Mouse (Mus musculus): ENCODE measurements around the gene Gpr82. TPM values are rescaled to one million over a fixed set of nuclear protein-coding genes. Genes with fewer than 3 reads are reported as not detected.
A peak's percentile ranks its signal among the peaks of the same experiment; 100 is the strongest.

Gene Gpr82
- polyA plus RNA-seq, 1 experiment from 2014 or later: 0.41 TPM

DNA sequence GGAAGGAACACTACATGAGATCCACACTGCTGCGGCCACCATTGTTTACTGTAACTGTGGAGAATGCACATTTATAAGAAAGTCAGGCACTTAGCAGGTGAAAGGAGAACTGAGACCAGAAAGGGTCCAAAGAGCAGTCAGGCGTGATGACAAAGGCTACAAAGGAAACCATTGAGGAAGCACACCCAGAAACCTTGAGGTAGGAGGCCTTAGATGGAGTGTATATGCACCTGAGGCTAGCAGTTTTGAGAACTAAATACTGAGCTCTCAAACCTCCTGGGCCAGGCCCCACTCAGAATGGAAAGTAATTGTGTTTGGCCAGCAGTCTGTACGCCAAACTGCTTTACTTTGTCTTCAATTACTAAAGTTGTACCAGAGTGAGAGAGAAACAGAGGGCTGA, 9.2 kb downstream of the Gpr82 start:
- no peak overlapping the region for H3K4me2 ChIP-seq (ENCODE audit: low read depth, severe bottlenecking)
- no peaks in the 10 kb centered on the region for H3K27me3 ChIP-seq (ENCODE audit: control insufficient read depth, insufficient read depth, low read length)
- no peak for ATAC-seq (ENCODE audit: insufficient number of reproducible peaks, low FRiP score, low TSS enrichment, low read depth)
- no peaks in the 10 kb centered on the region for H3K9me3 ChIP-seq (ENCODE audit: control insufficient read depth, low read length)
- H3K27ac ChIP-seq (replicated peaks; ENCODE audit: low read depth, low read length): no peak overlapping the region
- no peak for DNase-seq (ENCODE audit: low spot score)
- 84% methylated on average over 3 of the region's 3 CpGs for WGBS
- no peak overlapping the region for H3K4me3 ChIP-seq (ENCODE audit: low read depth, low read length)
- no peaks in the 10 kb centered on the region for H3K36me3 ChIP-seq (ENCODE audit: control insufficient read depth, insufficient read depth, low read length)
- H3K9ac ChIP-seq (ENCODE audit: low read length): no peak overlapping the region
- no peaks in the 10 kb centered on the region for H3K4me1 ChIP-seq (ENCODE audit: control insufficient read depth, insufficient read depth, low read length)

DNA sequence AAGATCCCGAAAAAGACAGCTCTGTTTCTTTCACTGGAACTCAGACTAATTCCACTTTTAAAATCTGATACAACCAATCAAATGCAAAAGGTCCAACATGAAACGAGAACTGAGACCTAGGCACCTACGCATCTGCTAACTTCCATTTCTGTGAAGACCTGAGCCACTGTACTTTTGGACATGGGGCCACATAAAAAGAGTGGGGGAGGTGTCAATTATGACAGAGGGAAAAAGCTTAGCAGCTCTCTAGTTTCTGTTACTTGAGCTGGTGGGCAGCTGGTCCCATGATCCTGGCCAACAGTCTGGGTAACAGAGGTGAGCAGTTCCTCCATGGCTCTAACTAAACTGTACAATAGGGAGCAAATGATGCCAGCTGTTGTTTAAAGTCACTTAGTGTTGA, 11.8 kb downstream of the Gpr82 start:
- Histone ChIP-seq H3K27ac (replicated peaks; ENCODE audit: low read depth, low read length) (no peak overlapping the region), H3K9me3 (ENCODE audit: control insufficient read depth, low read length) (no peaks in the 10 kb centered on the region), H3K9ac (ENCODE audit: low read length) (no peak overlapping the region), H3K4me3 (ENCODE audit: low read depth, low read length) (no peak overlapping the region), H3K27me3 (ENCODE audit: control insufficient read depth, insufficient read depth, low read length) (no peaks in the 10 kb centered on the region), H3K4me2 (ENCODE audit: low read depth, severe bottlenecking) (no peak overlapping the region), H3K36me3 (ENCODE audit: control insufficient read depth, insufficient read depth, low read length) (no peaks in the 10 kb centered on the region), H3K4me1 (ENCODE audit: control insufficient read depth, insufficient read depth, low read length) (no peaks in the 10 kb centered on the region)
- DNase-seq (ENCODE audit: low spot score) (no peak), ATAC-seq (ENCODE audit: insufficient number of reproducible peaks, low FRiP score, low TSS enrichment, low read depth) (no peak)
- 87% methylated on average over 3 of the region's 3 CpGs for WGBS

GRCm38 (mm10) chrX:13681748-13682147, 20.6 kb downstream of the Gpr82 start:
- Histone ChIP-seq H3K4me2 (ENCODE audit: low read depth, severe bottlenecking) (no peak overlapping the region), H3K4me3 (ENCODE audit: low read depth, low read length) (no peak overlapping the region), H3K4me1 (ENCODE audit: control insufficient read depth, insufficient read depth, low read length) (no peaks in the 10 kb centered on the region), H3K36me3 (ENCODE audit: control insufficient read depth, insufficient read depth, low read length) (no peaks in the 10 kb centered on the region), H3K27me3 (ENCODE audit: control insufficient read depth, insufficient read depth, low read length) (no peaks in the 10 kb centered on the region), H3K27ac (replicated peaks; ENCODE audit: low read depth, low read length) (no peak overlapping the region), H3K9me3 (ENCODE audit: control insufficient read depth, low read length) (no peaks in the 10 kb centered on the region), H3K9ac (ENCODE audit: low read length) (no peak overlapping the region)
- WGBS: 91% methylated on average over 3 of the region's 3 CpGs
- DNase-seq (ENCODE audit: low spot score) (no peak), ATAC-seq (ENCODE audit: insufficient number of reproducible peaks, low FRiP score, low TSS enrichment, low read depth) (no peak)

GRCm38 (mm10) chrX:13686589-13686988, 25.4 kb downstream of the Gpr82 start:
- Histone ChIP-seq H3K27ac (replicated peaks; ENCODE audit: low read depth, low read length) (no peak overlapping the region), H3K27me3 (ENCODE audit: control insufficient read depth, insufficient read depth, low read length) (no peaks in the 10 kb centered on the region), H3K4me3 (ENCODE audit: low read depth, low read length) (no peak overlapping the region), H3K9ac (ENCODE audit: low read length) (no peak overlapping the region), H3K4me2 (ENCODE audit: low read depth, severe bottlenecking) (no peak overlapping the region), H3K4me1 (ENCODE audit: control insufficient read depth, insufficient read depth, low read length) (no peaks in the 10 kb centered on the region), H3K36me3 (ENCODE audit: control insufficient read depth, insufficient read depth, low read length) (no peaks in the 10 kb centered on the region), H3K9me3 (ENCODE audit: control insufficient read depth, low read length) (no peaks in the 10 kb centered on the region)
- ATAC-seq (ENCODE audit: insufficient number of reproducible peaks, low FRiP score, low TSS enrichment, low read depth) (no peak), DNase-seq (ENCODE audit: low spot score) (no peak)
- 64% methylated on average over 1 of the region's 1 CpGs for WGBS

GRCm38 (mm10) chrX:13688356-13688755, 27.2 kb downstream of the Gpr82 start:
- Histone ChIP-seq H3K27me3 (ENCODE audit: control insufficient read depth, insufficient read depth, low read length) (no peaks in the 10 kb centered on the region), H3K9ac (ENCODE audit: low read length) (no peak overlapping the region), H3K4me3 (ENCODE audit: low read depth, low read length) (no peak overlapping the region), H3K4me1 (ENCODE audit: control insufficient read depth, insufficient read depth, low read length) (no peaks in the 10 kb centered on the region), H3K27ac (replicated peaks; ENCODE audit: low read depth, low read length) (no peak overlapping the region), H3K9me3 (ENCODE audit: control insufficient read depth, low read length) (no peaks in the 10 kb centered on the region), H3K36me3 (ENCODE audit: control insufficient read depth, insufficient read depth, low read length) (no peaks in the 10 kb centered on the region), H3K4me2 (ENCODE audit: low read depth, severe bottlenecking) (no peak overlapping the region)
- 77% methylated on average over 2 of the region's 2 CpGs for WGBS
- no peak for DNase-seq (ENCODE audit: low spot score)
- ATAC-seq (ENCODE audit: insufficient number of reproducible peaks, low FRiP score, low TSS enrichment, low read depth): no peak

- DNase-seq (ENCODE audit: low spot score): no peak
Observed at GRCm38 (mm10) chrX:13691865-13692264, 30.7 kb downstream of the Gpr82 start.

DNA sequence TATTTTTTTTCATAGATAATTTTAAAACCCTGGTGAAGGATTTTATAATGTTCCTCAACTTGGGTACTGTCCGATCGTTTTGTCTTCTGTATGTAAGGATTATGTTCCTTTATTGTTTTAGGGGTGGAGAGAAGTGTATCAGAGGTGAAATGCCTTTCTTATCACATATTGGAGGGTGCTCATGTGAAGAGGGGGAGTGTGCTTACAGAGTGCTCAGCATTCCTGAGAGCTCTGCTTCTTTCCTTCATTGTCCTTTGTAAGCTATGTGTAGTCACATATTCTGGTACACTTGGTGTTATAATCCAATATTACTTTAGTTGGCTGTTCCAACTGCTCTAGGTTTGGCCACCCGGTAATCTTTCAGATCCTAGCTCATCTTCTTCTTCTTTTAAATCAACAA, 39.5 kb downstream of the Gpr82 start:
- Histone ChIP-seq H3K27ac (replicated peaks; ENCODE audit: low read depth, low read length) (no peak overlapping the region), H3K9ac (ENCODE audit: low read length) (no peak overlapping the region), H3K4me2 (ENCODE audit: low read depth, severe bottlenecking) (no peak overlapping the region), H3K36me3 (ENCODE audit: control insufficient read depth, insufficient read depth, low read length) (no peaks in the 10 kb centered on the region), H3K9me3 (ENCODE audit: control insufficient read depth, low read length) (no peaks in the 10 kb centered on the region), H3K4me3 (ENCODE audit: low read depth, low read length) (no peak overlapping the region), H3K27me3 (ENCODE audit: control insufficient read depth, insufficient read depth, low read length) (no peaks in the 10 kb centered on the region), H3K4me1 (ENCODE audit: control insufficient read depth, insufficient read depth, low read length) (no peaks in the 10 kb centered on the region)
- no peak for ATAC-seq (ENCODE audit: insufficient number of reproducible peaks, low FRiP score, low TSS enrichment, low read depth)
- no peak for DNase-seq (ENCODE audit: low spot score)
- WGBS: 91% methylated on average over 3 of the region's 3 CpGs

More at GRCm38 (mm10) chrX:13691865-13692264, 30.7 kb downstream of the Gpr82 start:
- Histone ChIP-seq H3K36me3 (ENCODE audit: control insufficient read depth, insufficient read depth, low read length) (no peaks in the 10 kb centered on the region), H3K4me3 (ENCODE audit: low read depth, low read length) (no peak overlapping the region), H3K4me2 (ENCODE audit: low read depth, severe bottlenecking) (no peak overlapping the region), H3K9ac (ENCODE audit: low read length) (no peak overlapping the region), H3K27ac (replicated peaks; ENCODE audit: low read depth, low read length) (no peak overlapping the region), H3K9me3 (ENCODE audit: control insufficient read depth, low read length) (no peaks in the 10 kb centered on the region), H3K27me3 (ENCODE audit: control insufficient read depth, insufficient read depth, low read length) (no peaks in the 10 kb centered on the region), H3K4me1 (ENCODE audit: control insufficient read depth, insufficient read depth, low read length) (no peaks in the 10 kb centered on the region)
- no peak for ATAC-seq (ENCODE audit: insufficient number of reproducible peaks, low FRiP score, low TSS enrichment, low read depth)
- 82% methylated on average over 4 of the region's 4 CpGs for WGBS

DNA sequence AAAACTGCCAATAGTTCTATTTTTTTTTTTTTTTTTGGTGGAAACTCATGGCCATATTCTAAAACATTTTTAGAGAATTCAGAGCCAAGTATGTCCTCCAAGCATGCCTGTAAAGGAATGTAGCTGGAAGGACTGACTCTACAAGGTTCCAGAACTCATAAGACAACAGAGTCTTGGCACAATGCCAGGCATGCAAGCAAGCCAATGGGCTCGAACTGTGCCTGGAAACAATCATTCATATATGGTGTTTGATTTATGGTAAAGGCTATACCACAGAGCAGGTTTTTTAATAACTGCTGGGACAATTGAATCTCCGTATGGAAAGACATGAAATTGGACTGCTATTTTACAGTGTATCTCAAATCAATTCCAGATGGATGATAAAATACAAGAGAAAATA, 43.9 kb downstream of the Gpr82 start:
- H3K9ac ChIP-seq (ENCODE audit: low read length): no peak overlapping the region
- H3K4me2 ChIP-seq (ENCODE audit: low read depth, severe bottlenecking): no peak overlapping the region
- ATAC-seq (ENCODE audit: insufficient number of reproducible peaks, low FRiP score, low TSS enrichment, low read depth) (peak; percentile 76; the same call in 1 of the 2 replicates), DNase-seq (ENCODE audit: low spot score) (peak; percentile 39)
- WGBS: 51% methylated on average over 2 of the region's 2 CpGs
- no peak overlapping the region for H3K27ac ChIP-seq (replicated peaks; ENCODE audit: low read depth, low read length)
- no peak overlapping the region for H3K4me3 ChIP-seq (ENCODE audit: low read depth, low read length)
- no peaks in the 10 kb centered on the region for H3K27me3 ChIP-seq (ENCODE audit: control insufficient read depth, insufficient read depth, low read length)
- no peaks in the 10 kb centered on the region for H3K9me3 ChIP-seq (ENCODE audit: control insufficient read depth, low read length)
- no peaks in the 10 kb centered on the region for H3K4me1 ChIP-seq (ENCODE audit: control insufficient read depth, insufficient read depth, low read length)
- H3K36me3 ChIP-seq (ENCODE audit: control insufficient read depth, insufficient read depth, low read length): no peaks in the 10 kb centered on the region

GRCm38 (mm10) chrX:13710174-13710573, 49.0 kb downstream of the Gpr82 start:
- no peak overlapping the region for H3K4me2 ChIP-seq (ENCODE audit: low read depth, severe bottlenecking)
- no peaks in the 10 kb centered on the region for H3K36me3 ChIP-seq (ENCODE audit: control insufficient read depth, insufficient read depth, low read length)
- no peaks in the 10 kb centered on the region for H3K9me3 ChIP-seq (ENCODE audit: control insufficient read depth, low read length)
- WGBS: 54% methylated on average over 2 of the region's 2 CpGs
- H3K27me3 ChIP-seq (ENCODE audit: control insufficient read depth, insufficient read depth, low read length): no peaks in the 10 kb centered on the region
- peak; percentile 43 for DNase-seq (ENCODE audit: low spot score)
- no peak for ATAC-seq (ENCODE audit: insufficient number of reproducible peaks, low FRiP score, low TSS enrichment, low read depth)
- no peak overlapping the region for H3K27ac ChIP-seq (replicated peaks; ENCODE audit: low read depth, low read length)
- H3K4me1 ChIP-seq (ENCODE audit: control insufficient read depth, insufficient read depth, low read length): no peaks in the 10 kb centered on the region
- H3K9ac ChIP-seq (ENCODE audit: low read length): no peak overlapping the region
- H3K4me3 ChIP-seq (ENCODE audit: low read depth, low read length): no peak overlapping the region
